Mouse (Mus musculus): ENCODE data around the gene Ston2.

Ston2 gene

GRCm38 (mm10) chr12:91787959-91788437 is at the start of gene Ston2:
Ston2 (minus strand) TSS chr12:91788387.
- DNase-seq (ENCODE audit: low read depth in 2 of 2, low spot score in 2 of 2) = no peak

DNA sequence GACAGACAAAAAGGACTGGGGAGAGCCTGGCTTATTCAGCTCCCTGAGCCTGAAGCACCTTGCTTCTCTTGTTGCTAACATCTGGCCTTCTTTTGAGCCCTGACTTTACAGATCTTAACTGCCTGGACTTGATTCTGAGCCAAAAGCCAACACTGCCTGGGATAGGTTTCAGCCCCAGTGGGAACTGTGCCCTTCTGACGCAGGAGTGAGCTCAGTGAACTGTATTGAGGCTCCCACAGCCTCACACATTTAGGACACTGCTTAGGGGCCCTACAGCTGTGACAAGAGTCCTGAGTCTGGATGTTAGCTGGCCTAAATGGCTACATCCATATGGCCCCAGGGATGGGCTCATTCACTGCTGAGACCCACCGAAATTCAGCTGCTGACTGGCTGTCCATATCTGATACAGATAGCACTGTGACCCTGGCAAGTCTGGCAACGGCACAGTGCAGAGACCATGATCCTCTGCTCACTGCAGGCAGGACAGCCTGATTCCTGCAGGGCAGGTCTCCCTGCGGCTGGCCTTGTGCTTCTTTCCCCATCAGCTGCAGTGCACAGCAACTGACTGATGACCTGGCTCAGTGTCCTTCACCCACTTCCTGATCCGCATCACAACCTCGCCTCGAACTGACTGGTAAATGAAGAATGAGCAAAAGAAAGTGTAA is 49.3 kb upstream of the Ston2 start:
- DNase-seq (ENCODE audit: low read depth in 2 of 2, low spot score in 2 of 2) = no peak

DNA sequence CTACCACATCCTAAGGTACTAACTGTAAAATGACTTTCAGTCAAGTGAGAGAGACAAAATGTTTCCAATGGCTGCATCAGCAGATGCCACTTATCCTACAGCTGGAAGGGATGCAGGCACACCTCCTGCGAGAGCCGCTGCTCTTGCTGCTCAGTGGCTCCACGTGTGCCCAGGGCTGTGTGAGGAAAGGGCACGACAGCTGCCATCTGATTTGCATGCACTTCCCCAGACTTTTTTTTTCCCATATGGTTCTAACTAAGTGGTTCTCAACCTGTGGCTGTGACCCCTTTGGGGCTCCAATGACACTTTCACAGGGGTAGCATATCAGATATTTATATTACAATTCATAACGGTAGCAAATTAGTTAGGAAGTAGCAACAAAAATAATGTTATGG is 45.7 kb upstream of the Ston2 start:
- no peak for DNase-seq (ENCODE audit: low read depth in 2 of 2, low spot score in 2 of 2)

DNA sequence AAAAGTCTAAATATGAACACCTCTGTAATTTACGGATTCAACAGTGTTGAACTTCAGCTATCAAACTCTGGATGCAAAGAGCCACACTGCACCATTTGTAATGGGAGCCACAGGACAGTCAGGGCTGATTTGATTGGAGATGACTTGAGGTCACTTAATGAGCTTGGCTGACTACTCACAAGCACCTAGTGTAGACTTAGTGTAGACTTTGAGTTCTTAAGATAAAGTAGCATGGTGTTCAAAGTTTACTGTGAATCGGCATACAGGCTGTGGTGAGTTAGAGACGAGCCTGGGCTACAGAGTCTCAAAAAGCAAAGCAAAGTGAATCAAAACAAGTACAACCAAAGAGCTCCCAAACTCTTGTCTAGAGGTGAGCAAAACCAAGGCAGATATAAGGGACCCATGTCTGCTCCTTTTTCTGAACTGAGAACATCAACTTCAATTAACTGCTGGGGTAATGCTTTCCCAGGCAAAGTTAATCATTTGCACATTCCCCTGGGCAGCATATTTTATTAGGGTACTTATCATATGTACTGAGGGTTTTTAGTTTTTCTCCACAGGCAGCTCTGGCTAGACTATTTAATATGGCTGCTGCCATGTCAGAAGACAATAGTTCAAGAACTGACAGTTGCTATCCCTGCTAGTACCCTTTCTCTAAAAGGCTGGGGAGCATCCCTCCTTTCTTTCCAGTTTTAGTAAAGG is 45.2 kb upstream of the Ston2 start:
- no peak for DNase-seq (ENCODE audit: low read depth in 2 of 2, low spot score in 2 of 2)

DNA sequence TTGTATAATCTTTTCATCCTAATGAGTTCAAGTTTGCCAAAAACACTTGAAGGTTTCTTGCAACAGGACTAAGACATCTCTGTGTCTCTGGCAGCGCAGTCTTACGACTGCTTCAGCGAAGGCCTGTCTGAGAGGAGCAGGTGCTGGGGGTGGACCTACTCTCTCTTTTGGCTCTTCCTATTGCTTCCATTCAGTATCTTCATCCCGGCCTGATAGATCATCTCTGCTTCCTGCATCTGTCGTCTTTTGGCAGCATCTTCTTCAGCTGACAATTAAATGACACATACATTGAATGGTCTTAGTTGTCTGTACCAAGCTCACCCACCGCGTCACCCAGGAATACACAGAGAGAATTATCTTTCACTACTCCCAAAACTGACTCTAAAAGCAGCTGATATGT is 43.2 kb upstream of the Ston2 start:
- DNase-seq (ENCODE audit: low read depth in 2 of 2, low spot score in 2 of 2) = no peak

DNA sequence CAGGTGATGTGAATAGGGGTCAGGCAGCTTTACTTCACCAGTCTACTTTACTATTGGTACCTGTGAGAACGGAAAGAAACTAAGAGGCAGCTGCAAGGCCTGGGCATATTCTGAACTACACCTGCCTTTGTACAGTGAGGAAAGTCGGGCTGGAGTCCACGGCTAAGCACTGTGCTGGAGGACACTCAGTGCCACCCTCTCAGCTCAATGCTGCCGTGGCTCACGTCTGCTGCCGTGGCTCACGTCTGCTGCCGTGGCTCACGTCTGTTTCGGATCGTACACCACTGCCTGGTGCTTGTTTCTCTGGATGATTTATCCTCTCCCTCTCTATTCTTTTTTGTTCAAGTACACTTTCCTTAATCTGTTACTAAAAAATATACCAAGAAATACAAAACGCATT is 32.3 kb upstream of the Ston2 start:
- no peak for DNase-seq (ENCODE audit: low read depth in 2 of 2, low spot score in 2 of 2)

GRCm38 (mm10) chr12:91818726-91819125 is 30.5 kb upstream of the Ston2 start:
- no peak for DNase-seq (ENCODE audit: low read depth in 2 of 2, low spot score in 2 of 2)

DNA sequence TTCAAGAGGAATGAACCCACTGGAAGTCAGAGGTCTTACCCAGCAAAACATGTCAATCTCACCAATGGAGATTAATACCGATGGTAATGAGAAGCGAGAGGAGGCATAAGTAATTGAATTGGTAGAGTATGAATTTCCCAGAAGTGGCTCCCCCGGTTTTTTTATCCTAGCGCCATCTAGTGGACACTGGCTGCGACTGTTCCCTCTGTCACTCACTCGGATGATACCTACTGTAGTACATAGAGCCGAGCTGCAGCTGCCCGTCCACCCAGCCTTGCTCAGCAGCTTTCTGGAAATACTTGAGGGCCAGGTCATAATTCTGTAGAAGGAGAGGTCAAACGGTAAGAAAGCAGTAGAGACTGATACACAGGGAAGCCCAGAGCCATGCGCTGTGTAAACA is 27.8 kb upstream of the Ston2 start:
- peak; percentile 45 to 50 for DNase-seq (ENCODE audit: low read depth in 2 of 2, low spot score in 2 of 2)

GRCm38 (mm10) chr12:91815552-91815951 is 27.4 kb upstream of the Ston2 start:
- no peak for DNase-seq (ENCODE audit: low read depth in 2 of 2, low spot score in 2 of 2)

GRCm38 (mm10) chr12:91808911-91809310 is 20.7 kb upstream of the Ston2 start:
- DNase-seq (ENCODE audit: low read depth in 2 of 2, low spot score in 2 of 2) = no peak

DNA sequence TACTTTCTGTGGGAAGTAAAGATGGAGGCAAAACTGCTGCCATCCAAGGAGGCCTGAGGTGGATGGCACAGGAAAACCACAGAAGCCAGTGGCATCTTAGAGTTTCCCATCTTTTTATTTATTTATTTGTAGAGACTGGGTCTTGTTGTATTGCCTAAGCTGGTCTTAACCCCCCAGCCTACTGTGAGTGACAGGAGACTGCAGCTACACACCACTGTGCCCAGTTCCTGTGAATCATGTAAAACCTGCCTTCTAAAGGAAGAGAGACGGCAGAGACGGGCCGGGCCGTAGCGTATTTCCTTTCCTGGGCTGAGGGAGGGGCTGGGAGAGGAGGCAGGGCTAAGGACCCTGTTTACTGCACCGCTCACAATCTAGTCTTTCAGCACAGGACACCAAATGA is 19.6 kb upstream of the Ston2 start:
- DNase-seq (ENCODE audit: low read depth in 2 of 2, low spot score in 2 of 2) = no peak

DNA sequence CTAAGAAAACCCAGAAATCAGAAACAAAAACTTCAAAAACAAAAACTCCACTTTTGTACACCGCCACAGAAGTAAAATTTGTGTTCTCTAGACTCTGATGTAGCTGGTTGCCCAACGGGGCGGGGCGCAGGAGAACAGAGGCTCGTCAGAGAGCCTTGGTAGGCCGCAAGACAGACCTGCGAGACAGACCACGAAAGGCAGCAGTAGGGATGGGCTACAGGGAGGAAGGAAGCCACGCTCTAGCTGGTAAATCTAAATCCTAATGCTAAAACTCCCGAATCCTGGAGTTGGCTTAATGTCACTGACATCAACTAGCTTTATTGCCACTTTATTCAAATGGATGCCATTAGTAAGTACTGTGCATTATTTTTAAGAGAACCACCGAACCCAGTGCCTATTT is 18.9 kb upstream of the Ston2 start:
- DNase-seq (ENCODE audit: low read depth in 2 of 2, low spot score in 2 of 2) = peak in 1 of 2 experiments; percentile 17

GRCm38 (mm10) chr12:91804262-91804661 is 16.1 kb upstream of the Ston2 start:
- no peak for DNase-seq (ENCODE audit: low read depth in 2 of 2, low spot score in 2 of 2)

- no peak for DNase-seq (ENCODE audit: low read depth in 2 of 2, low spot score in 2 of 2)
These were observed 15.2 kb upstream of the Ston2 start for GRCm38 (mm10) chr12:91803207-91803932.

DNA sequence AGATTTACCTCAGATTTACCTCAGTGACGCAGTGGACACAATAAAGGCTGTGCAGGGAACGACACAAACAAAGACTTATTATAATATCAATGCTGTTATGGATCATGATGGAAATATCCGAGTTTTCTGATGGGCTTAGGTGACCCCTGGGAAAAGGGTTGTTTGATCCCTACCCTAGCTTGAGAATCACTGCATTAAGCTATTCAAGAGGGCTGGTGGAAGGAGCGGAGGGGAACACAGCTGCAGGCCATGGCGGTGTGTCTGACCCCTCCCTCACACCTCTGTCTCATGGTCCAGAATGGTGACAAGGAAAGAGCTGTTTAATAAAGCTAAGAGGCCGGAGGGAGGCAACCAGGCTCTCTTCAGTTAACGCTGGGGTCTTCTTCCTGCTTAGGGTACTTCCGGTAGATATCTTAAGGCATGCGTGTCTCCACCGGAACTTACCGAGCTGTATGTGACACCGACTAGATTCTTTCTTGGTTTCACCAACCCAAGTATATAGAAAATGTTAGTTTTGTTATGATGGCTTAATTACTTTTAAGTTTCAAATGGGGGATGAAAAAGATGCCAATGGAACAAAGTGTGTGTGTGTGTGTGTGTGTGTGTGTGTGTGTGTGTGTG is 14.5 kb upstream of the Ston2 start:
- no peak for DNase-seq (ENCODE audit: low read depth in 2 of 2, low spot score in 2 of 2)

DNA sequence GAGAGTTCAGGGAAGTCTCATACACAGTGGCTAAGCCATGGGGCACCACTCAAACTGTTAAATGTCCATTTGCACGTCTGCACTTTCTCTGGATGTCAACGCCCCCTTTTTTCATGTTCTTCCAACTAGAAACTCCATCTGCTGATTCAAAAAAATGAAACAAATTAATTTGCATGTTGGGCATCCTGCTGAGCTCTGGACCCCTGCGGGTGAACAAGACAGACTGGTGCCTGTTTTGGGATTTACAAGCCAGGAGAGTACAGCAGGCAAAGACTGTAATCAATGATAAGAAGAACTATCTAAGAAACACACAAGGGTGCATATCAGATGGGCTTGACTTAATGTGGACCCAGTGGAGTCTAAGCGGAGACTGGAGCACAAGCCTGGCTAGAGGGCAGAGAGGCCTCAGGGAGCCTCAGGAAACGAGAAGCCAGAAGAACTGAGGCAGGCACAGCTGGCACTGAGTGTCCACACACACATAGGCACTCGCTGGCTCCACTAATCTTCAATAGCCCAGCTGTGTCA is 12.7 kb upstream of the Ston2 start:
- no peak for DNase-seq (ENCODE audit: low read depth in 2 of 2, low spot score in 2 of 2)

DNA sequence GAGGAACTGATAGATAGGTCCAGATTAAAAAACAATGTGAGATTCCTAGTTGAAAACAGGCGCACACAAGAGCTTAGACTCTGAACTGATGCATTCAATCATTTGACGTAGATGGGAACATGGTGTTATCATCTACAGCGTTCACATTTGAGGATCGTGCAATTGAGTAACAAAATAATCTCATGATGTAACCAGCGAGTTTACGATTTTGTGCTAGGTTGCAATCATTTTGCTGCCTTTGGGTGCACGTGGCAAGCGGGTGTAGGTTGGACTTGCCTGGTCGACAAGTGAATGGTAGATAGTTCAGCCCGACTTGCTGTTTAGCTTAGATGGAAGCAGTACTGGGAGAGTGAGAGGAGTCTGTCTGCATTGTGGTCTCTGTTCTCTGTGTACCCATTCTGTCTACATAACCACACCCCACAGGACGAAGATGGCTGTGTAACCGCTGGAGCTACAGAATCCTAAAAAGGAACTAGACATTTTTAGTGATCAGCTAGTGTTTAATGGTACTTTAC is 11.7 kb upstream of the Ston2 start:
- DNase-seq (ENCODE audit: low read depth in 2 of 2, low spot score in 2 of 2) = no peak

- peak; percentile 16 to 27 for DNase-seq (ENCODE audit: low read depth in 2 of 2, low spot score in 2 of 2)
These were observed 11.2 kb upstream of the Ston2 start for GRCm38 (mm10) chr12:91799379-91799773.

- no peak for DNase-seq (ENCODE audit: low read depth in 2 of 2, low spot score in 2 of 2)
These were observed 10.7 kb upstream of the Ston2 start for GRCm38 (mm10) chr12:91798720-91799378.

DNA sequence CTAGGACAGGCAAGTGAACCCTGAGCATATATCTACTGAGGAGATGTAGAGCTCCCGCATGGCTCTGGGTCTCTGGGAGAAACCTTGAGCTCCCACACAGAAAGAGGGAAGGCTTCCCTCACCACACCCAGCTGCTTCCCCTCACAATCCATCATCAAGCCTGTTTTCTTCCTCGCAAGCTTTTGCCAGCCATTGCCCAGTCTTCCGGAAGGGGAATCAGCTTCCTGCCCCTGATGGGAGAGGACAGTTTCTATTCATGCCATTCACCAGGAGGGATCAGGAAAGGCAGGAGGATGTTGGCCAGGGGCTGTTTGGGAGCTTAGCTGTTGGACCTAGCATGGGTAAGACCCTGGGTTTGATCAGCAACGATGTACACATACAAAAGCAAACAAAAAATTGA is 8.6 kb upstream of the Ston2 start:
- DNase-seq (ENCODE audit: low read depth in 2 of 2, low spot score in 2 of 2) = no peak

DNA sequence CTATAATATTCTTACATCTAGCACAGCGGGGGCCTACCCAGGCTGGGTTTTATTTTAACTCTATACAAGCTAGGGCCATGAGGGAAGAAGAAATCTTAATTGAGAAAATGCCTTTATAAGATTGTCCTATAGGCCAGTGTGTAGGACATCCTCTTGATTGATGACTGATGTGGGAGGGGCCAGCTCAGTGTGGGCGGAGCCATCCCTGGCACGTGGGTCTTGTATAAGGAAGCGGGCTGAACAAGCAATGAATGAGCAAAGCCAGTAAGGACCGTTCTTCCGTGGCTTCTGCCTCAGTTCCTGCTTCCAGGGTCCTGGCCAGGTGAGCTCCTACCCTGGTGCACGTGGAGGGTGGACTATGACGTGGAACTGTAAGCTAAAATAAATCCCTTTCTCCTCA is 5.1 kb upstream of the Ston2 start:
- DNase-seq (ENCODE audit: low read depth in 2 of 2, low spot score in 2 of 2) = no peak
